Mouse (Mus musculus) MEL (cell line): Measurements from ENCODE around the gene Vsig10.

Experiments used
- BHLHE40 ChIP-seq: IDR thresholded peaks from 2 replicates; pipeline ENCODE4 v1.6.1; 2012; ENCODE audit warnings: low read depth, mild to moderate bottlenecking, inconsistent platforms, low read length, improper control_type of control experiment, borderline replicate concordance
- CTCF ChIP-seq, 3 experiments: IDR thresholded peaks in 2 of 3; conservative IDR thresholded peaks in 1 of 3; 2 replicates each; pipeline ENCODE4 v1.5.1; 2011 to 2012; ENCODE audit warnings: low read length in 3 of 3, low read depth in 2 of 3, mild to moderate bottlenecking in 2 of 3, improper control_type of control experiment in 1 of 3, inconsistent platforms in 1 of 3, mixed read lengths in 1 of 3, moderate library complexity in 1 of 3; ENCODE audit not compliant: control insufficient read depth in 1 of 3, insufficient read depth in 1 of 3, poor library complexity in 1 of 3, severe bottlenecking in 1 of 3
- E2F4 ChIP-seq: IDR thresholded peaks from 2 replicates; pipeline ENCODE4 v1.6.1; 2011; ENCODE audit warnings: low read depth, low read length, improper control_type of control experiment, borderline replicate concordance
- EP300 ChIP-seq, 2 experiments: IDR thresholded peaks; 2 replicates each; pipeline ENCODE4 v1.6.1; 2011; ENCODE audit warnings: improper control_type of control experiment in 2 of 2, low read length in 2 of 2, low read depth in 1 of 2, mild to moderate bottlenecking in 1 of 2
- GATA1 ChIP-seq: IDR thresholded peaks from 2 replicates; pipeline ENCODE4 v1.6.1; 2011; ENCODE audit warnings: low read depth, low read length, improper control_type of control experiment
- POLR2A ChIP-seq, 2 experiments: IDR thresholded peaks; 2 replicates each; pipeline ENCODE4 v1.6.1; 2011 to 2012; ENCODE audit warnings: low read length in 2 of 2, mild to moderate bottlenecking in 2 of 2, control low read depth in 1 of 2, improper control_type of control experiment in 1 of 2, low read depth in 1 of 2, moderate library complexity in 1 of 2; ENCODE audit not compliant: control insufficient read depth in 1 of 2, insufficient read depth in 1 of 2, poor library complexity in 1 of 2
- RCOR1 ChIP-seq: IDR thresholded peaks from 2 replicates; pipeline ENCODE4 v1.6.1; 2012; ENCODE audit warnings: low read depth, mild to moderate bottlenecking, inconsistent platforms, low read length, improper control_type of control experiment
- SIN3A ChIP-seq: IDR thresholded peaks from 2 replicates; pipeline ENCODE4 v1.6.1; 2012; ENCODE audit warnings: low read length, improper control_type of control experiment, inconsistent platforms
- SMC3 ChIP-seq: IDR thresholded peaks from 2 replicates; pipeline ENCODE4 v1.6.1; 2011; ENCODE audit warnings: low read depth, low read length, improper control_type of control experiment
- UBTF ChIP-seq: IDR thresholded peaks from 2 replicates; pipeline ENCODE4 v1.6.1; 2012; ENCODE audit warnings: low read depth, mild to moderate bottlenecking, inconsistent platforms, low read length, improper control_type of control experiment, moderate library complexity, borderline replicate concordance; ENCODE audit not compliant: insufficient read depth
- USF1 ChIP-seq: IDR thresholded peaks from 2 replicates; pipeline ENCODE4 v1.6.1; 2014; ENCODE audit warnings: low read depth, mild to moderate bottlenecking, inconsistent platforms, low read length, improper control_type of control experiment, moderate library complexity
- USF2 ChIP-seq, 2 experiments: IDR thresholded peaks; 2 replicates each; pipeline ENCODE4 v1.6.1; 2011 to 2012; ENCODE audit warnings: improper control_type of control experiment in 2 of 2, low read length in 2 of 2, borderline replicate concordance in 1 of 2, inconsistent platforms in 1 of 2, low read depth in 1 of 2, mild to moderate bottlenecking in 1 of 2; ENCODE audit not compliant: insufficient read depth in 1 of 2
- ZKSCAN1 ChIP-seq: IDR thresholded peaks from 2 replicates; pipeline ENCODE4 v1.6.1; 2012; ENCODE audit warnings: low read depth, mild to moderate bottlenecking, inconsistent platforms, low read length, improper control_type of control experiment, moderate library complexity

DNA sequence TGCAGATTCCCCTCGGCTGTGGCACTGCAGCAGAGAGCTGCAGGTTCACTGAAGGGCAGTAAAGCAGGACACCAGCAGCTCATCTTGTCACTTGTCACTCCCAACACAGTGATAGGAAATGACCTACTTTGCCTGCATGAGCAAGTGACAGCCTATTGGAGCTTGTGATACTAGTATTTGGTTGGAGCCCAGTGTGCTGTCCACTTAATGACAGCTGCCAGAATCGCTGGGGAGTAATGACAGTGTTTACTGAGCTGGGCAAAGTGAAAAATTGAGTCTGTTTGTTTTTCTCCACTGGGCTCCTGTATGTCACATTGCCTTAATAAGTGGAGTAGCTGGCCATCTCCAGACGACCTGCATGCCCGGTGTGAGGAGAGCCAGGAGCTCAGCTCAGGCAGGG, 61.3 kb downstream of the Vsig10 start:
- TF ChIP-seq BHLHE40 (no peak), USF1 (no peak), CTCF (IDR thresholded peaks at IDR 0.05 in 2 of 3, conservative IDR thresholded peaks at IDR 0.05 in 1 of 3; ENCODE audit: control insufficient read depth in 1 of 3, insufficient read depth in 1 of 3, low read depth in 2 of 3, low read length in 3 of 3, poor library complexity in 1 of 3, severe bottlenecking in 1 of 3) (no peak), ZKSCAN1 (no peak), RCOR1 (no peak), POLR2A (IDR thresholded peaks at IDR 0.05; ENCODE audit: control insufficient read depth in 1 of 2, insufficient read depth in 1 of 2, low read depth in 1 of 2, low read length in 2 of 2, poor library complexity in 1 of 2) (no peak), SMC3 (no peak), EP300 (IDR thresholded peaks at IDR 0.05; ENCODE audit: low read depth in 1 of 2, low read length in 2 of 2) (no peak), GATA1 (no peak), SIN3A (no peak), E2F4 (no peak), USF2 (IDR thresholded peaks at IDR 0.05; ENCODE audit: borderline replicate concordance in 1 of 2, insufficient read depth in 1 of 2, low read depth in 1 of 2, low read length in 2 of 2) (no peak), UBTF (no peak)
